Mouse (Mus musculus) adrenal gland, postnatal 36 days (tissue): ENCODE results near the gene Cstf3. TPM values are rescaled to one million over a fixed set of nuclear protein-coding genes. Genes with fewer than 3 reads are reported as not detected.
"Not testable (repeated sequence)": the region's sequence is repeated elsewhere in the genome, so short reads cannot be mapped to it uniquely, and the experiment has no call there.

Source experiments
- DNase-seq, 2 experiments: peaks; one replicate each; pipeline ENCODE4 v3.0.0; 2021; ENCODE audit warnings: mixed read lengths in 1 of 2
- long read RNA-seq, 2 experiments: library from polyadenylated mRNA; stranded (forward); transcript quantifications; one replicate each; pipeline ENCODE4 v2.0.0; 2021; ENCODE audit warnings: borderline sequencing depth in 2 of 2
- total RNA-seq, 2 experiments: library from RNA; stranded (reverse); gene quantifications; 2 replicates each; pipeline ENCODE4 v1.2.3; 2021

Cstf3 gene
- 10 to 100 TPM; 32.6 to 33.0 TPM for total RNA-seq
- long read RNA-seq, experiment 1, transcript Cstf3-202 (3 exons, 2,589 nt): major isoform, 15 of 34 reads
- long read RNA-seq, experiment 1, transcript Cstf3-201 (21 exons, 2,817 nt): minor isoform, 12 of 34 reads
- long read RNA-seq, experiment 1, partial matches to known transcripts: 1 of 34 reads
- long read RNA-seq, experiment 1, other reads (novel, unspliced or antisense): 3 of 34 reads
- long read RNA-seq, experiment 2, partial matches to known transcripts: 1 of 7 reads
- long read RNA-seq, experiment 2, other reads (novel, unspliced or antisense): 0 of 7 reads

- peak; percentile 99 to 100 for DNase-seq
Measured at GRCm38 (mm10) chr2:104590068-104590828, at the start of gene Cstf3. Cstf3 (plus strand) TSS chr2:104590523.

- DNase-seq: not testable (repeated sequence)
Measured at GRCm38 (mm10) chr2:104556711-104557110, 33.6 kb upstream of the Cstf3 start.

GRCm38 (mm10) chr2:104557722-104558121, 32.6 kb upstream of the Cstf3 start:
- no peak for DNase-seq

GRCm38 (mm10) chr2:104558326-104558725, 32.0 kb upstream of the Cstf3 start:
- DNase-seq: no peak

- no peak for DNase-seq
Measured at GRCm38 (mm10) chr2:104558938-104559337, 31.4 kb upstream of the Cstf3 start.

- DNase-seq: no peak
Measured at GRCm38 (mm10) chr2:104559591-104560380, 30.5 kb upstream of the Cstf3 start.

- DNase-seq: no peak
Measured at GRCm38 (mm10) chr2:104561386-104561785, 28.9 kb upstream of the Cstf3 start.

GRCm38 (mm10) chr2:104561986-104562532, 28.3 kb upstream of the Cstf3 start:
- no peak for DNase-seq

GRCm38 (mm10) chr2:104572066-104572465, 18.3 kb upstream of the Cstf3 start:
- DNase-seq: no peak

GRCm38 (mm10) chr2:104576216-104576615, 14.1 kb upstream of the Cstf3 start:
- DNase-seq: no peak

- DNase-seq: no peak
Measured at GRCm38 (mm10) chr2:104578021-104578420, 12.3 kb upstream of the Cstf3 start.

GRCm38 (mm10) chr2:104578836-104579604, 11.3 kb upstream of the Cstf3 start:
- no peak for DNase-seq

GRCm38 (mm10) chr2:104579784-104580446, 10.4 kb upstream of the Cstf3 start:
- no peak for DNase-seq

GRCm38 (mm10) chr2:104581281-104581879, 8.9 kb upstream of the Cstf3 start:
- DNase-seq: no peak

- DNase-seq: no peak
Measured at GRCm38 (mm10) chr2:104583032-104583431, 7.3 kb upstream of the Cstf3 start.

- DNase-seq: no peak
Measured at GRCm38 (mm10) chr2:104584226-104584625, 6.1 kb upstream of the Cstf3 start.

- DNase-seq: no peak
Measured at GRCm38 (mm10) chr2:104585645-104586044, 4.7 kb upstream of the Cstf3 start.

- DNase-seq: no peak
Measured at GRCm38 (mm10) chr2:104588552-104588951, 1.8 kb upstream of the Cstf3 start.

GRCm38 (mm10) chr2:104590829-104591117, 450 bp downstream of the Cstf3 start:
- DNase-seq: no peak

GRCm38 (mm10) chr2:104591141-104591540, 818 bp downstream of the Cstf3 start:
- no peak for DNase-seq

- DNase-seq: no peak
Measured at GRCm38 (mm10) chr2:104595063-104595462, 4.7 kb downstream of the Cstf3 start.
